Mouse (Mus musculus): Measurements from ENCODE around the gene Acin1. TPM values are rescaled to one million over a fixed set of nuclear protein-coding genes. Genes with fewer than 3 reads are reported as not detected.

The Acin1 gene
- total RNA-seq (2021), result 100 to 1,000 TPM; 119 to 129 TPM

DNA sequence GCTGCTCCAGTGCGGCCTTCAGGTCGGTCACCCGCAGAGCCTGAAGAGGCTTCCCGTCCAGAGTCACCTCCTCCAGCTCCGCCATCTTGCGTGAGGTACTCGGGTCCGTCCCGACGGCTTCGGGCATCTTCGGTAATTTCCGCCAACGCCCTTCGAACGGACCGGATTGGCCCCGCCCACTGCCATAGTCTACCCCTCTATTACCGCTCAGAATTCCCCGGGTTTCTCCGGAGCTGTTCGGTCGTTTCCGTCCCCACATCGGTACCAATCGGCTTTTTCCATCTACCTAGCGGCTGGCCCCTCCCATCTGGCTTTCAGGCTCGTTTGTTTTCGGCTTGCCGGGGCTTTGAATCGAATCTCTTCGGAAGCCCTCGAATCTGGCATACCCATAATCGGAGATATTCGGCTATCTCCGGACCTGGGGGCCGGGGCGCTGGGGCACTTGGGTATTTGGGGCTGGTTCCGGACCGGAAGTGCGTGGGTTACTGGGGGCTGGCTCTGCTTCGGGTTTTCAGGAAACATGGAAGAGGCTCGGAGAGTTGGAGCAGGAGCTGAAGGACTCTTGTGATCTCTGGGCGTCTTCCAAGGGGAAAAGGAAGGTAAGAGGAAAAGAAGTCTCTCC is at the start of gene Acin1:
Gene Acin1, minus strand, starts transcription at position 410 of the 622 bp plus-strand sequence.
- DNase-seq, result peak; percentile 100

- no peak for DNase-seq
These were observed 48.5 kb upstream of the Acin1 start for GRCm38 (mm10) chr14:54735221-54735620.

- DNase-seq, result no peak
These were observed 47.3 kb upstream of the Acin1 start for GRCm38 (mm10) chr14:54734004-54734403.

- DNase-seq, result no peak
These were observed 45.5 kb upstream of the Acin1 start for GRCm38 (mm10) chr14:54732206-54732605.

DNA sequence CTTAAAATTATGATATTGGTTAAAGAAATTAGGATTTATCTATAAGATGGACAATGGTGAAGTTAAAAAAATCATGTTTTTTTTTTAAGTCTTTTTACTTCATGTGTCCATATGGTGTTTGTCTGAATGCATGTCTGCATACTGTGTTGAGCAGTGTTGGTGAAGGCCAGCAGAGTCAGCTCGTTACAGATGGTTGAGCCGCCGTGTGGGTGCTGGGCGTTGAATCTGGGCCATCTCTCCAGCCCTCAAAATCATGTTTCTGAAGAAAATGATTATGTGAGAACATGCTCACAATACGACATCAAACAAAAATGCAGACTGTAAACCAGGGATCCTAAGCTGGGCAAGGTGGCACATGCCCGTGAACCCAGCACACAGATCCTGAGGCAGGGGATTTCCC is 43.6 kb upstream of the Acin1 start:
- DNase-seq, result no peak

- DNase-seq, result no peak
These were observed 42.3 kb upstream of the Acin1 start for GRCm38 (mm10) chr14:54728823-54729653.

DNA sequence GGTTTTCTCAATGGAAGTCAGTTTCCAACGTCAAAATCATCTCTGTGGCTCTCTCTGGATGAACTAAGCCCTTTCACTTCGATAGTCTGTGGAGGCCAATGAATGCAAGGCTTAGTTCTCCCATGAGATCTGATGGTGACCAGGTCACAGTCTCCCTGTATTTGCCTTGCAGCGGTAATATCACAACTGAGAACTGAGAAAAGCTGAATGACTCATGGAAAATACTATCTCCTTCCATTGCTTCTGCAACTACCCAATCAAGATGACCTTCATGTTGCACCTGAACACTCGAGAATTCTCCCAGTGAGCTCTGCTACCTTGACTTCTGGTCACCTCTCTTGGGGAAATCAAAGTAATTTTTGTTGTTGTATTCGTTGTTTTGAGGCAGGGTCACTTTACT is 40.8 kb upstream of the Acin1 start:
- no peak for DNase-seq

DNA sequence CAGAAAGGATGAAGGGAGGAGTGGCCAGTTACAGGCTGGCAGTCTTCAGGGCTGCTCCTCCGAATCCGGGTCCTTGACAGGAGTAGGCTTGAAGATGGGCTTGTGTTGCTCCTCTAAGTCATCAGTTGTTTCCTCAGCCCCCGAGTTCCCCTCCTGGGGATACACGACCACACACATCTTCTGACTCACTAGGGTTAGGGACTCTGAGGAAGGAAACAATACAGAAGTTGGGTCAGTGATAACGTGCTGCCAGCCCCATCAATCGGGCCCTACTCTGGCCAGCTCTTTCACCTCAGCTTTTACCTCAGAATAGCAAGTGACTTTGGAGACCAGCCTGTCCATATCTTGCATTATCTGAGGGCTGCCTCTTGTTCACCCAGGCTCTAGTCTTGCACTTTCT is 37.3 kb upstream of the Acin1 start:
- DNase-seq, result no peak

DNA sequence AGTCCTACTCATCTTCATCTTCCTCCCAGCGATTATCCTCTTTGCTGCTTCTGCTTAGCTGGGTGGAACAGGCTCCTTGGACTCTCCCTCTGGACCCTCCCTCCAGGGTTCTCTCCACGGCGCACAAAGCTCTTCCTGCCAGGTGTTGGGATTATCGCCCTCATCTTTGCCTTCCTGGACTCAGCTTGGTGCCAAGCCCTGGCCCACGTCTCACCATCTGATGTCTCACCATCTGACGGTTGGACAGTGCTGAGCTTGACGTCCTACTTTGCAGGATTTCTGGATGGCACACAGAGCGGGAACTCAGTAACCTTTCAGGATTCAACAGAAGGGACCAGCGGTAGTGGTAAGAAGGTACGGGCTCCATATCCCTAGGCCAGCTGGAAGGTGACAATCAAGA is 35.0 kb upstream of the Acin1 start:
- DNase-seq, result no peak

- DNase-seq, result no peak
These were observed 34.1 kb upstream of the Acin1 start for GRCm38 (mm10) chr14:54720654-54721350.

DNA sequence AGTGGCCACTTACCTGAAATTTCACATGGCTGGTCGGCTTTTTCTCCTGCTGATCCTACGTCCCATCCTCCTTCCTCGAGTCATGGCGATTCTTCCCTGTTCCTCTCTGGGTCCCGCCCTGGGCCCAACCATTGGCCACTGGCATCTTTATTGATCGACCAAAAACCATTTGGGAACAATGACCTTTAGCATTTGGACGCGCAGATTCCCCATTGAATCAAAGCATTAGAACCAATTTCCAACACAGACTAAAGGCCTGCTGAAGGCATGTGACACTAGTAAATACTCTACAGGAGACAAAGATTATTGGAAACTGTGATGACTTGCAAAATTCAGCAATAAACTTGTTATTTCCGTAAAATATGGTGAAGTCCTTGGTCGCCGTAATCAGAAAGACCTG is 33.3 kb upstream of the Acin1 start:
- no peak for DNase-seq

- DNase-seq, result no peak
These were observed 28.7 kb upstream of the Acin1 start for GRCm38 (mm10) chr14:54715402-54715801.

GRCm38 (mm10) chr14:54714617-54715081 is 27.9 kb upstream of the Acin1 start:
- DNase-seq, result no peak

DNA sequence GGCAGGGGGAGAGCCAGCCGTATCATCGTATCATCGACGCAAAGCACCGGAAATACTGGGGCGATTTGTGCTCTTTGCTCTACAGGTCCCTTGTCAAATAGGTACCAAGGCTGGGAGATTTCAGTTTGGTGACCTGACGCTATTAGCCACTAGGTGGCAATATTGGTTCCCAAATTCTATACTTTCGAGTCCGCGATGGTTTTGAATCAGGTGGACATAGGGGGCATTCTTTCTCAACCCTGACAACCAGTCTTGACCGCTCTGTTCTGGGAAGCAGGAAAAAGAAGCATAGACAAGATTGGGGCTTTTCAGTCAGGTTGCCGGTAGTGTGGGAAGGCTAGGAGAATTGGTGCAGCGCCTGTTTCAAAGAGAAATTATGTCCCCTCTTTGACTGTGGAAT is 27.4 kb upstream of the Acin1 start:
- DNase-seq, result peak; percentile 76

- DNase-seq, result peak; percentile 27
These were observed 26.1 kb upstream of the Acin1 start for GRCm38 (mm10) chr14:54712861-54713260.

- DNase-seq, result no peak
These were observed 25.3 kb upstream of the Acin1 start, which contains the start of gene Cebpe for GRCm38 (mm10) chr14:54712074-54712473. Gene Cebpe (minus strand): TSS chr14:54712174.

- DNase-seq, result no peak
These were observed 22.3 kb upstream of the Acin1 start for GRCm38 (mm10) chr14:54709054-54709453.

DNA sequence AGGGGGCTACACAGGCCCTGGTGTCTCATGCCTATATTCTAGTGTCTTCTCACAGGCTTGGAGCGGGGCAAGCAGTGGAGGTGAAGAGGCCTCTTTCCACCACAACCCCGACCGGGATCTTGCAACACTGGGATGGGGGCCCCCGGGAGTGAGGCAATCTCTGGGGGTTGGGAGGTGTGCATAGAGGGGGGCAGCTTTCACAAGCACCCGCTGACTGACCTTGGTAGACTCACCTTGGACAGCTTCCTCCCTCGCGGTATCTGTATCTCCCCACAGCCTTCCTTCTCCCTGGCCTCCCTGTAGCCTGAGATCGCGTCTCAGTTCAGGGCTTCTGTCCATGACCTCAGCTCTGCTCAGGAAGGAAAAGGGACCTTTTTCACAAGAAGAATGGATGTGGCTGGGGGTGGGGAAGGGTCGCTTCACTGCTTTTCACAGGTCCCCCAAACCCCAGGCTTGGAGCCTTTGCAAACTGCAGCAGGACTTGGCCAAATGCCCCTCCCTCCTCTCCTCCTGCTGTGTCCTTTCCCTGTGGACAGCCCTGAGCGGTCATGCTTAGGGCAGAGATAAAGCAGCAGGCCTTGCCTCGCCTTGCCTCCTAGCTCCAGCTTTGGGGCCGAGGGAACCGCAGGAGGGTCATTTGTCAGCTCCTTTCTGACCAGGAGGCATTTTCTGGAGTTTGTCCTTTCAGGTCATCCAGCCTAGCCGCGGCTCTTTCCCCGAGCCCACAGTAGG is 20.0 kb upstream of the Acin1 start:
- peak; percentile 41 for DNase-seq

DNA sequence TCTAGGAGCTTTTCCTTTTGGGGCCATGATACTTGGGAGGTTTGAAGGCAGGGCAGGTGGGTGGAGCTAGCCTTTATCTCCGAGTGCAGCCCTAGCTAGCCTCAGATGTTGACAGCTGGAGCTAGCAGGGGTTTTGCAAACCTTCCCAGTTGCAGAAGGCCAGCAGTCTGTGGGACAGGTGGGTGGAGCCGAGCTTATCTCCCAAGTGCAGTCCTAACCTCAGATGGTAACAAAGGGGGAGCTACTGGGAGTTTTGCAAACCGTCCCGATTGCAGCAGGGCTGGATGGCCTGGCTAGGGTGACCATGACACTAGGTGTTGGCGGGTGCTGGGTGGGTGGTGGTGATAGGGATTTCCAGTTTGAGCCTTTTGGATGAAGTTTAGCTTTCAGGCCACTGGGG is 19.1 kb upstream of the Acin1 start:
- no peak for DNase-seq

DNA sequence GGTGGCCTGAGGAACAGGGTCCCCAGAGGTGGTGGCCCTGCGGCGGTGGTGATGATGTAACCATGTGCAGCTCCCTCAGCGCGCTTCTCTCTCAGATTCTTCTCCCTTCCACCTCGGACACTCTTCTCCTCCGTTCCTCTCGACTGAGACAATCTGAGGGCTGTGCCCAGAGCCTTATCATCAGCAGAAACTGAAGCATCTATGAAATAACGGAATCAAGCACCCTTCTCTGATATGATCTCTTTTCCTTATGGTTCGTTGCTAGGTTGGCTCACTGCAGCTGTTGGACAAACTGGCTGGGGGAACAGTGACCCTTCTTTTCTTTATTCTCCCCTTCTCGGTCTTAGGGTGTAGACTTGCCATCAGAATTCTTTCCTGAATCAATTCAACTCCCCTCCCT is 16.5 kb upstream of the Acin1 start:
- DNase-seq, result no peak

- DNase-seq, result peak; percentile 92
These were observed 14.6 kb upstream of the Acin1 start for GRCm38 (mm10) chr14:54701298-54701697.

GRCm38 (mm10) chr14:54699586-54699985 is 12.9 kb upstream of the Acin1 start:
- DNase-seq, result no peak

DNA sequence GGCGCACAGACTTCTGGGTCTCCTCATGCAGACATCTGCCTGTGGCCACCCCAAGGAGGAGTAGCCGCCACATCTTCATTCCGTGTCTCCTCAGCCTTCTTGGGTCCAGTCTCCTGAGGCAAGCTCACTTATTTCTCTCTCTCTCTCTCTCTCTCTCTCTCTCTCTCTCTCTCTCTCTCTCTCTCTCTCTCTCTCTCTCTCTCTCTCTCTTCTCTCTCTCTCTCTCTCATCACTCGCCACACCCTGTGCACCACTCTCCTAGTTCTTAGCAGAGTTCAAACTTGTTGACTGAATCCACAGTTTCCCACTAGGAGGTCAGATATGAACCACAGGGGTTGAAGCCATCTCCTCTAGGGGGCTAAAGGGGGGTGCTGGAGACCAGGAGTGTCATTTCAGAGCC is 12.0 kb upstream of the Acin1 start, which contains the start of gene Gm29776:
Gene Gm29776, minus strand, starts transcription at position 101 of the 400 bp plus-strand sequence.
- no peak for DNase-seq

All from heart, postnatal 4 days (tissue).